Mouse (Mus musculus): ENCODE results near the gene Fsip1. TPM values are rescaled to one million over a fixed set of nuclear protein-coding genes. Genes with fewer than 3 reads are reported as not detected.

Gene Fsip1
- polyA plus RNA-seq, 1 experiment from 2014 or later = 3.5 TPM

- no peak for ATAC-seq (ENCODE audit: low FRiP score)
- WGBS = 81% methylated on average over 2 of the region's 2 CpGs
Observed at GRCm38 (mm10) chr2:118137776-118138175, 119.0 kb downstream of the Fsip1 start.

DNA sequence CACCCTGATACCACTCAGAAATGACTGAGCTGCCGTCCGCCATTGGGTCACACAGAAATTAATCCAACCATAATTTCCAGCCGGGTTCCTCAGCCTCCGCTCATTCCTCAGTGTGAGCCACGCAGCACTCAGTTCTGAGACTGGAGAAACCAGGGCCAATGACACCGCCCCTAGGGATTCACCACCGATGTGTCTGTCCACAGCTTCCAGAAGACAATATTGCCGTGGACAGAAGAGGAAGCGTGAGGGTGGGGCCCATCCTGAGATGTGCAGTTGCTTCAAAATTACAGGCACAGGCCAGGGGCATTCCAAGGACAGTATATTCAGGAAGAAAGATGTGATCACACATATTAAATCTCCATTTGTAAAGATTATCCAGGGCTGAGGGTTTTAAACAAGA lies 119.7 kb downstream of the Fsip1 start:
- Histone ChIP-seq H3K4me3 (ENCODE audit: low read depth, low read length) (no peak overlapping the region), H3K4me2 (replicated peaks; ENCODE audit: low read depth, low read length) (no peak overlapping the region), H3K9me3 (ENCODE audit: control insufficient read depth, low read length) (no peaks in the 10 kb centered on the region), H3K27me3 (ENCODE audit: control insufficient read depth, insufficient read depth, low read length) (no peaks in the 10 kb centered on the region), H3K4me1 (replicated peaks; ENCODE audit: control insufficient read depth, insufficient read depth, low read length) (no peaks in the 10 kb centered on the region), H3K36me3 (ENCODE audit: control insufficient read depth, insufficient read depth, low read length) (no peaks in the 10 kb centered on the region), H3K9ac (ENCODE audit: low read depth, low read length) (no peak overlapping the region), H3K27ac (ENCODE audit: low read depth, low read length) (no peak overlapping the region)
- 86% methylated on average over 9 of the region's 9 CpGs for WGBS
- DNase-seq (ENCODE audit: low spot score) = no peak
- ATAC-seq (ENCODE audit: low FRiP score) = no peak

More at GRCm38 (mm10) chr2:118137776-118138175, 119.0 kb downstream of the Fsip1 start:
- H3K9me3 ChIP-seq (ENCODE audit: control insufficient read depth, low read length) = no peaks in the 10 kb centered on the region
- no peak overlapping the region for H3K4me3 ChIP-seq (ENCODE audit: low read depth, low read length)
- H3K36me3 ChIP-seq (ENCODE audit: control insufficient read depth, insufficient read depth, low read length) = no peaks in the 10 kb centered on the region
- H3K27me3 ChIP-seq (ENCODE audit: control insufficient read depth, insufficient read depth, low read length) = no peaks in the 10 kb centered on the region
- H3K4me2 ChIP-seq (replicated peaks; ENCODE audit: low read depth, low read length) = no peak overlapping the region
- DNase-seq (ENCODE audit: low spot score) = no peak
- no peak overlapping the region for H3K9ac ChIP-seq (ENCODE audit: low read depth, low read length)
- H3K4me1 ChIP-seq (replicated peaks; ENCODE audit: control insufficient read depth, insufficient read depth, low read length) = no peaks in the 10 kb centered on the region
- no peak overlapping the region for H3K27ac ChIP-seq (ENCODE audit: low read depth, low read length)

GRCm38 (mm10) chr2:118128313-118128712 lies 128.5 kb downstream of the Fsip1 start:
- Histone ChIP-seq H3K27ac (ENCODE audit: low read depth, low read length) (no peak overlapping the region), H3K27me3 (ENCODE audit: control insufficient read depth, insufficient read depth, low read length) (no peaks in the 10 kb centered on the region), H3K9me3 (ENCODE audit: control insufficient read depth, low read length) (no peaks in the 10 kb centered on the region), H3K36me3 (ENCODE audit: control insufficient read depth, insufficient read depth, low read length) (no peaks in the 10 kb centered on the region; the same call in 1 of the 2 replicates), H3K9ac (ENCODE audit: low read depth, low read length) (no peak overlapping the region), H3K4me2 (replicated peaks; ENCODE audit: low read depth, low read length) (no peak overlapping the region), H3K4me1 (replicated peaks; ENCODE audit: control insufficient read depth, insufficient read depth, low read length) (no peaks in the 10 kb centered on the region), H3K4me3 (ENCODE audit: low read depth, low read length) (no peak overlapping the region)
- ATAC-seq (ENCODE audit: low FRiP score) (no peak), DNase-seq (ENCODE audit: low spot score) (no peak)
- WGBS = 87% methylated on average over 3 of the region's 3 CpGs

GRCm38 (mm10) chr2:118127516-118128288 lies 129.1 kb downstream of the Fsip1 start:
- Histone ChIP-seq H3K4me2 (replicated peaks; ENCODE audit: low read depth, low read length) (no peak overlapping the region), H3K36me3 (ENCODE audit: control insufficient read depth, insufficient read depth, low read length) (no peaks in the 10 kb centered on the region; the same call in 1 of the 2 replicates), H3K9me3 (ENCODE audit: control insufficient read depth, low read length) (no peaks in the 10 kb centered on the region), H3K9ac (ENCODE audit: low read depth, low read length) (no peak overlapping the region), H3K4me1 (replicated peaks; ENCODE audit: control insufficient read depth, insufficient read depth, low read length) (no peaks in the 10 kb centered on the region), H3K4me3 (ENCODE audit: low read depth, low read length) (no peak overlapping the region), H3K27ac (ENCODE audit: low read depth, low read length) (no peak overlapping the region), H3K27me3 (ENCODE audit: control insufficient read depth, insufficient read depth, low read length) (no peaks in the 10 kb centered on the region)
- WGBS = 89% methylated on average over 5 of the region's 5 CpGs
- DNase-seq (ENCODE audit: low spot score) (no peak), ATAC-seq (ENCODE audit: low FRiP score) (no peak)

DNA sequence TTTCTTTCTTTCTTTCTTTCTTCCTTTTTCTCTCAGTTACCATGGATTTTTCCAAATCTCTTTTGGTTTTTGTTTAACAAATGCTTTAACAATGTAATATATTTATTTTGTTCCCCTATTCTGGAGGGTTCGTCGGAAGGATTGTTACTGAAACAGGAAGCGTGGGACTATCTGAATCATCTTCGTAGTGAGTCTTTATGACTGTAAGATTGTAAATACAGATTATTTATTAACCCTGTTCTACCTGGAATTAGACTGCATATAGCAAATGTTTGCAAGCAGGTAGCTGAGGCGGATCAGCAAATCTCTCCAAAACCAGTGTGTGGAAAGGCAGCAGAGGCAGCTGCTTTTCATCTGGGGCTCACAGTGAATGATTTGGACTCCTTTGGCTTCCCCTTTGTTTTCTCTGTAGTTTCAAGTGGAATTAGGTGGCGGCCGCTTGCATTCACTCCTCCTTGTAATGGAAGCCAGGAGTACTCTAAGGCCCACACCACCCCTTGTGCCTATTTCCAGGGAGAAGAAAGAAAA lies 130.8 kb downstream of the Fsip1 start:
- H3K9ac ChIP-seq (ENCODE audit: low read depth, low read length) = no peak overlapping the region
- H3K4me2 ChIP-seq (replicated peaks; ENCODE audit: low read depth, low read length) = no peak overlapping the region
- ATAC-seq (ENCODE audit: low FRiP score) (no peak), DNase-seq (ENCODE audit: low spot score) (no peak)
- H3K4me3 ChIP-seq (ENCODE audit: low read depth, low read length) = no peak overlapping the region
- no peaks in the 10 kb centered on the region for H3K4me1 ChIP-seq (replicated peaks; ENCODE audit: control insufficient read depth, insufficient read depth, low read length)
- no peaks in the 10 kb centered on the region for H3K9me3 ChIP-seq (ENCODE audit: control insufficient read depth, low read length)
- H3K36me3 ChIP-seq (ENCODE audit: control insufficient read depth, insufficient read depth, low read length) = no peaks in the 10 kb centered on the region; the same call in 1 of the 2 replicates
- WGBS = 74% methylated on average over 7 of the region's 7 CpGs
- no peak overlapping the region for H3K27ac ChIP-seq (ENCODE audit: low read depth, low read length)
- no peaks in the 10 kb centered on the region for H3K27me3 ChIP-seq (ENCODE audit: control insufficient read depth, insufficient read depth, low read length)

GRCm38 (mm10) chr2:118125211-118125939 lies 131.4 kb downstream of the Fsip1 start:
- DNase-seq (ENCODE audit: low spot score) (no peak), ATAC-seq (ENCODE audit: low FRiP score) (no peak)
- Histone ChIP-seq H3K36me3 (ENCODE audit: control insufficient read depth, insufficient read depth, low read length) (no peaks in the 10 kb centered on the region; the same call in 1 of the 2 replicates), H3K4me3 (ENCODE audit: low read depth, low read length) (no peak overlapping the region), H3K27ac (ENCODE audit: low read depth, low read length) (no peak overlapping the region), H3K27me3 (ENCODE audit: control insufficient read depth, insufficient read depth, low read length) (no peaks in the 10 kb centered on the region), H3K9me3 (ENCODE audit: control insufficient read depth, low read length) (no peaks in the 10 kb centered on the region), H3K9ac (ENCODE audit: low read depth, low read length) (no peak overlapping the region), H3K4me1 (replicated peaks; ENCODE audit: control insufficient read depth, insufficient read depth, low read length) (no peaks in the 10 kb centered on the region), H3K4me2 (replicated peaks; ENCODE audit: low read depth, low read length) (no peak overlapping the region)
- 74% methylated on average over 11 of the region's 11 CpGs for WGBS

- H3K36me3 ChIP-seq (ENCODE audit: control insufficient read depth, insufficient read depth, low read length) = peaks cover 4% of the 10 kb centered on the region; the same call in 1 of the 2 replicates
- 90% methylated on average over 7 of the region's 7 CpGs for WGBS
Observed at GRCm38 (mm10) chr2:118124437-118124836, 132.3 kb downstream of the Fsip1 start.

GRCm38 (mm10) chr2:118123743-118124142 lies 133.0 kb downstream of the Fsip1 start:
- no peak overlapping the region for H3K4me2 ChIP-seq (replicated peaks; ENCODE audit: low read depth, low read length)
- no peak overlapping the region for H3K9ac ChIP-seq (ENCODE audit: low read depth, low read length)
- H3K4me3 ChIP-seq (ENCODE audit: low read depth, low read length) = no peak overlapping the region
- DNase-seq (ENCODE audit: low spot score) = no peak
- ATAC-seq (ENCODE audit: low FRiP score) = no peak
- H3K27me3 ChIP-seq (ENCODE audit: control insufficient read depth, insufficient read depth, low read length) = no peaks in the 10 kb centered on the region
- WGBS = 87% methylated on average over 9 of the region's 9 CpGs
- H3K4me1 ChIP-seq (replicated peaks; ENCODE audit: control insufficient read depth, insufficient read depth, low read length) = no peaks in the 10 kb centered on the region
- no peak overlapping the region for H3K27ac ChIP-seq (ENCODE audit: low read depth, low read length)
- H3K36me3 ChIP-seq (ENCODE audit: control insufficient read depth, insufficient read depth, low read length) = peaks cover 4% of the 10 kb centered on the region; the same call in 1 of the 2 replicates
- no peaks in the 10 kb centered on the region for H3K9me3 ChIP-seq (ENCODE audit: control insufficient read depth, low read length)

More at GRCm38 (mm10) chr2:118124437-118124836, 132.3 kb downstream of the Fsip1 start:
- no peaks in the 10 kb centered on the region for H3K27me3 ChIP-seq (ENCODE audit: control insufficient read depth, insufficient read depth, low read length)
- H3K4me2 ChIP-seq (replicated peaks; ENCODE audit: low read depth, low read length) = no peak overlapping the region
- DNase-seq (ENCODE audit: low spot score) = no peak
- H3K9ac ChIP-seq (ENCODE audit: low read depth, low read length) = no peak overlapping the region
- no peak for ATAC-seq (ENCODE audit: low FRiP score)
- H3K4me3 ChIP-seq (ENCODE audit: low read depth, low read length) = no peak overlapping the region
- H3K4me1 ChIP-seq (replicated peaks; ENCODE audit: control insufficient read depth, insufficient read depth, low read length) = no peaks in the 10 kb centered on the region
- H3K27ac ChIP-seq (ENCODE audit: low read depth, low read length) = no peak overlapping the region
- no peaks in the 10 kb centered on the region for H3K9me3 ChIP-seq (ENCODE audit: control insufficient read depth, low read length)
